Comparison of ENCODE assay signal across 18 mouse cellular contexts in the genomic region with DNA sequence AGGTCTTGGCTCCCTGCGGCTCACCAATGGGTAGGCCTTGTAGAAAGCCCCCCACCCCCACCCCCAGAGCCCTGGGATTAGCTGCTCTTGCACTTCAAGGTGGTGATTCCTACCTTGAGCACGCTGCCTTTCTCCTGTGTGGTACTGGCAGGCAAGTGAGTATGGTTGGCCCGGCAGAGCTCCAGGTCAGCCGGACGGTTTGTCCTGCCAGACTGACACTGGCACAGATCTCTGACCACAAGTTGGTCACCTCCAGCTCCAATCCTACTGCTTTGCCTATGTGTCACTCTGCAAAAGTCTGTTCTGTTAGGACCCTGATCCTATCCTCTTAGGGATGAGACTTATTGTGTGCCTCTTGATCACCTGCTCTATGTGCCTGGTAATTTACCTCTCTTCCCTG. TPM values are rescaled to one million over a fixed set of nuclear protein-coding genes. Genes with fewer than 3 reads are reported as not detected.
DNase-seq lines count a peak whose midpoint lies in the region; ATAC-seq and TF ChIP-seq lines count a peak whose summit lies in the region.
"Had no signal": no experiment of that assay in that cellular context is flagged by ENCODE, and none has a peak within 500 bp of the region (broad histone marks: within the 10 kb centered on the region; RNA-seq: fewer than 3 reads in every experiment).

No protein-coding gene starts in this region.

- no peak for DNase-seq in heart, embryonic 10.5 days (ENCODE audit: low spot score)
- no peak for DNase-seq in heart, postnatal 10 days
- DNase-seq in gastrocnemius, adult 2 months, result peak; percentile 74
- DNase-seq in gastrocnemius, postnatal 25 days, result peak; percentile 64
- peak; percentile 65 for DNase-seq in skeletal muscle tissue, adult 2 months (ENCODE audit: low read depth, low spot score)
- DNase-seq: adrenal gland, adult 2 months; cerebellum, adult 9-10 months; lung, postnatal 10 days; midbrain, embryonic 14.5 days; right cerebral cortex, postnatal 25 days had no signal

- ATAC-seq in intestine, postnatal 0 days, result no peak
- no peak for ATAC-seq in monocyte, adult 5-6 weeks (replicated peaks; ENCODE audit: insufficient number of reproducible peaks, low FRiP score, low TSS enrichment, poor library complexity, severe bottlenecking)
- ATAC-seq: intestine, embryonic 15.5 days had no signal

- no peaks in the 10 kb centered on the region for H3K36me3 ChIP-seq in heart, embryonic 10.5 days
- no peaks in the 10 kb centered on the region for H3K36me3 ChIP-seq in intestine, postnatal 0 days (ENCODE audit: control insufficient read depth, insufficient read depth)
- H3K36me3 ChIP-seq: embryonic facial prominence, embryonic 10.5 days; forebrain, embryonic 12.5 days; intestine, embryonic 15.5 days; kidney, embryonic 15.5 days had no signal

- no peaks in the 10 kb centered on the region for H3K9me3 ChIP-seq in heart, embryonic 10.5 days
- no peaks in the 10 kb centered on the region for H3K9me3 ChIP-seq in intestine, postnatal 0 days (ENCODE audit: control insufficient read depth)
- H3K9me3 ChIP-seq: embryonic facial prominence, embryonic 10.5 days; forebrain, embryonic 12.5 days; intestine, embryonic 15.5 days; kidney, embryonic 15.5 days had no signal

- intact Hi-C loops in heart, postnatal 10 days (cut with DNase I), result no loop called here
- intact Hi-C loops in gastrocnemius, adult 2 months (cut with DNase I), result loop anchor here (5.0 kb wide), 1 partner anchor 1053 kb away; no protein-coding TSS in a partner anchor

- peaks cover 28% of the 10 kb centered on the region for H3K4me1 ChIP-seq in heart, embryonic 10.5 days
- H3K4me1 ChIP-seq in intestine, postnatal 0 days (replicated peaks; ENCODE audit: control insufficient read depth, insufficient read depth, low read length), result peaks cover 13% of the 10 kb centered on the region

- TF ChIP-seq CTCF in gastrocnemius, adult 2 months (IDR thresholded peaks at IDR 0.05), result no peak
- no peak for TF ChIP-seq CTCF in intestine, postnatal 0 days (IDR thresholded peaks at IDR 0.05; ENCODE audit: low read depth)

- H3K4me2 ChIP-seq in intestine, postnatal 0 days (replicated peaks; ENCODE audit: low read depth), result no peak overlapping the region
- H3K4me2 ChIP-seq: forebrain, embryonic 12.5 days; hindbrain, embryonic 14.5 days; intestine, embryonic 15.5 days; kidney, embryonic 15.5 days had no signal

- peak overlapping the region; percentile 74 for H3K27ac ChIP-seq in heart, embryonic 10.5 days
- peak overlapping the region; percentile 94 for H3K27ac ChIP-seq in gastrocnemius, adult 2 months
- no peak overlapping the region for H3K27ac ChIP-seq in intestine, postnatal 0 days (ENCODE audit: low read depth, low read length)
- H3K27ac ChIP-seq: embryonic facial prominence, embryonic 10.5 days; forebrain, embryonic 12.5 days; hindbrain, embryonic 14.5 days; intestine, embryonic 15.5 days; kidney, embryonic 15.5 days; stomach, postnatal 0 days had no signal

- no peaks in the 10 kb centered on the region for H3K27me3 ChIP-seq in heart, embryonic 10.5 days (ENCODE audit: insufficient read depth, poor library complexity, severe bottlenecking)
- H3K27me3 ChIP-seq in intestine, postnatal 0 days (replicated peaks; ENCODE audit: control insufficient read depth, insufficient read depth, low read length), result no peaks in the 10 kb centered on the region
- H3K27me3 ChIP-seq: forebrain, embryonic 12.5 days; intestine, embryonic 15.5 days; kidney, embryonic 15.5 days had no signal

- H3K9ac ChIP-seq in intestine, postnatal 0 days (ENCODE audit: low read depth, low read length), result no peak overlapping the region
- H3K9ac ChIP-seq: forebrain, embryonic 12.5 days; hindbrain, embryonic 14.5 days; intestine, embryonic 15.5 days; kidney, embryonic 15.5 days had no signal

- H3K4me3 ChIP-seq in heart, embryonic 10.5 days, result no peak overlapping the region
- H3K4me3 ChIP-seq in gastrocnemius, adult 2 months, result peak overlapping the region; percentile 57
- H3K4me3 ChIP-seq in intestine, postnatal 0 days (ENCODE audit: low read depth, low read length), result no peak overlapping the region
- H3K4me3 ChIP-seq: embryonic facial prominence, embryonic 10.5 days; forebrain, embryonic 12.5 days; intestine, embryonic 15.5 days; kidney, embryonic 15.5 days had no signal

- WGBS in heart, embryonic 10.5 days, result 59% methylated on average over 5 of the region's 5 CpGs
- WGBS in intestine, postnatal 0 days, result 82% methylated on average over 5 of the region's 5 CpGs

RNA-seq across cellular contexts. Expression of gene Dapk2, which starts 26.5 kb away (rescaled TPM):
- polyA plus RNA-seq in heart, embryonic 10.5 days (2016; fragmentation: Nextera tagmentation; extraction: Ambion mirVana), result 7.8 and 8.5 TPM in 2 replicates
- total RNA-seq in heart, postnatal 10 days (2021), result 1 to 10 TPM; 5.1 to 5.3 TPM
- 10 to 100 TPM; 24.2 to 38.4 TPM for total RNA-seq in gastrocnemius, adult 2 months (2021)
- 10 to 100 TPM; 25.7 to 27.9 TPM for total RNA-seq in gastrocnemius, postnatal 25 days (2021)
- polyA plus RNA-seq in intestine, postnatal 0 days (2015; fragmentation: Nextera tagmentation; extraction: Ambion mirVana), result 14.7 and 16.9 TPM in 2 replicates
- total RNA-seq in monocyte, adult 5-6 weeks (2017), result 15.3 to 32.1 TPM (median 19.4 TPM) in 3 replicates

RNA-seq across cellular contexts. Expression of gene Ciao2a, which starts 58.2 kb away (rescaled TPM):
- polyA plus RNA-seq in heart, embryonic 10.5 days (2016; fragmentation: Nextera tagmentation; extraction: Ambion mirVana), result 174 TPM in 2 replicates
- 10 to 100 TPM; 84.0 to 85.4 TPM for total RNA-seq in heart, postnatal 10 days (2021)
- 10 to 100 TPM; 43.7 to 52.9 TPM for total RNA-seq in gastrocnemius, adult 2 months (2021)
- 10 to 100 TPM; 42.1 to 47.7 TPM for total RNA-seq in gastrocnemius, postnatal 25 days (2021)
- 201 and 207 TPM in 2 replicates for polyA plus RNA-seq in intestine, postnatal 0 days (2015; fragmentation: Nextera tagmentation; extraction: Ambion mirVana)
- 112 to 213 TPM (median 210 TPM) in 3 replicates for total RNA-seq in monocyte, adult 5-6 weeks (2017)

RNA-seq across cellular contexts. Expression of gene Snx1, which starts 58.2 kb away (rescaled TPM):
- polyA plus RNA-seq in heart, embryonic 10.5 days (2016; fragmentation: Nextera tagmentation; extraction: Ambion mirVana), result 81.9 and 101 TPM in 2 replicates
- total RNA-seq in heart, postnatal 10 days (2021), result 10 to 100 TPM; 38.5 to 41.3 TPM
- 10 to 100 TPM; 10.9 to 16.0 TPM for total RNA-seq in gastrocnemius, adult 2 months (2021)
- total RNA-seq in gastrocnemius, postnatal 25 days (2021), result 10 to 100 TPM; 14.0 to 16.7 TPM
- polyA plus RNA-seq in intestine, postnatal 0 days (2015; fragmentation: Nextera tagmentation; extraction: Ambion mirVana), result 122 and 133 TPM in 2 replicates
- total RNA-seq in monocyte, adult 5-6 weeks (2017), result 118 to 143 TPM (median 135 TPM) in 3 replicates

Comparison
In these comparisons a context has a peak if more than half of its experiments do, and no peak if none do; other contexts are left out.
1. DNase-seq: peak in gastrocnemius, adult 2 months (single experiment), gastrocnemius, postnatal 25 days (single experiment) and skeletal muscle tissue, adult 2 months (single experiment); none in heart, embryonic 10.5 days (single experiment) and heart, postnatal 10 days (0 of 2).